ENCODE assay signal across 8 mouse cellular contexts in genomic region chr2:126676122-126676515, GRCm38 (mm10). TPM values are rescaled to one million over a fixed set of nuclear protein-coding genes. Genes with fewer than 3 reads are reported as not detected.
A peak's percentile ranks its signal among the peaks of the same experiment; 100 is the strongest.
DNase-seq lines count a peak whose midpoint lies in the region; ATAC-seq and TF ChIP-seq lines count a peak whose summit lies in the region.

Gene Gabpb1, minus strand, starts transcription at chr2:126676337.

- WGBS in liver, adult 2 months, result 21% methylated on average over 12 of the region's 12 CpGs
- WGBS in forebrain, embryonic 13.5 days, result 25% methylated on average over 12 of the region's 12 CpGs
- 23% methylated on average over 12 of the region's 12 CpGs for WGBS in intestine, embryonic 15.5 days

- H3K27me3 ChIP-seq in liver, adult 2 months (ENCODE audit: control insufficient read depth, insufficient read depth, low read length), result no peaks in the 10 kb centered on the region
- H3K27me3 ChIP-seq in forebrain, embryonic 13.5 days, result no peaks in the 10 kb centered on the region
- no peaks in the 10 kb centered on the region for H3K27me3 ChIP-seq in intestine, embryonic 15.5 days (replicated peaks)

- H3K4me1 ChIP-seq in liver, adult 2 months (ENCODE audit: control insufficient read depth, insufficient read depth, low read length), result peaks cover 15% of the 10 kb centered on the region
- H3K4me1 ChIP-seq in forebrain, embryonic 13.5 days, result peaks cover 45% of the 10 kb centered on the region
- no peaks in the 10 kb centered on the region; the same call in 1 of the 2 replicates for H3K4me1 ChIP-seq in intestine, embryonic 15.5 days (replicated peaks)

- peaks cover 20% of the 10 kb centered on the region; the same call in 1 of the 2 replicates for H3K79me2 ChIP-seq in liver, adult 2 months (ENCODE audit: control insufficient read depth, insufficient read depth, low read length)

- intact Hi-C loops in gastrocnemius, postnatal 14 days (cut with DNase I; ENCODE audit: low total_unique reads), result no loop called here

- no peak for DNase-seq in liver, adult 2 months (ENCODE audit: extremely low read depth, low read depth, low spot score)
- DNase-seq in liver, result no peak
- DNase-seq in adrenal gland, postnatal 36 days, result no peak
- no peak for DNase-seq in cerebellum, adult 11 months
- no peak for DNase-seq in gastrocnemius, postnatal 14 days

- H3K9ac ChIP-seq in liver, adult 2 months (ENCODE audit: low read depth, low read length), result peak within 1 kb of the TSS; percentile 92
- H3K9ac ChIP-seq in forebrain, embryonic 13.5 days, result peak within 1 kb of the TSS; percentile 99
- H3K9ac ChIP-seq in intestine, embryonic 15.5 days, result peak within 1 kb of the TSS; percentile 99

- H3K36me3 ChIP-seq in liver, adult 2 months (ENCODE audit: control insufficient read depth, insufficient read depth, low read length), result peaks cover 2% of the 10 kb centered on the region; the same call in 1 of the 2 replicates
- peaks cover 14% of the 10 kb centered on the region for H3K36me3 ChIP-seq in forebrain, embryonic 13.5 days (ENCODE audit: poor library complexity, severe bottlenecking)
- H3K36me3 ChIP-seq in intestine, embryonic 15.5 days, result 0 out of 2 replicates have a peak, but pooled peaks cover 3% of the 10 kb centered on the region

- peak within 1 kb of the TSS; percentile 99 for H3K27ac ChIP-seq in liver, adult 2 months (replicated peaks; ENCODE audit: insufficient read depth, low read depth, low read length)
- peak within 1 kb of the TSS; percentile 100 for H3K27ac ChIP-seq in forebrain, embryonic 13.5 days
- H3K27ac ChIP-seq in intestine, embryonic 15.5 days, result peak within 1 kb of the TSS; percentile 100

- H3K4me2 ChIP-seq in forebrain, embryonic 13.5 days, result peak within 1 kb of the TSS; percentile 82
- peak within 1 kb of the TSS; percentile 67 for H3K4me2 ChIP-seq in intestine, embryonic 15.5 days (replicated peaks)

- no peak for ATAC-seq in forebrain, embryonic 13.5 days
- ATAC-seq in intestine, embryonic 15.5 days, result no peak
- no peak for ATAC-seq in megakaryocyte-erythroid progenitor cell, adult 5-6 weeks (replicated peaks; ENCODE audit: low FRiP score, low TSS enrichment, poor library complexity, severe bottlenecking)

- TF ChIP-seq POLR2A in liver, adult 2 months (IDR thresholded peaks at IDR 0.05; ENCODE audit: extremely low read depth, insufficient read depth, low read length), result no peak

- peak within 1 kb of the TSS; percentile 90 for H3K4me3 ChIP-seq in liver, adult 2 months (ENCODE audit: insufficient read depth, low read depth, low read length)
- H3K4me3 ChIP-seq in forebrain, embryonic 13.5 days, result peak within 1 kb of the TSS; percentile 96
- peak within 1 kb of the TSS; percentile 98 for H3K4me3 ChIP-seq in intestine, embryonic 15.5 days (replicated peaks)

- peaks cover 4% of the 10 kb centered on the region; the same call in 1 of the 2 replicates for H3K9me3 ChIP-seq in forebrain, embryonic 13.5 days (replicated peaks)
- H3K9me3 ChIP-seq in intestine, embryonic 15.5 days, result no peaks in the 10 kb centered on the region

- TF ChIP-seq CTCF in liver, adult 2 months (IDR thresholded peaks at IDR 0.05; ENCODE audit: low read depth, low read length), result no peak

RNA-seq across cellular contexts. Expression of gene Gabpb1, which starts in this region (rescaled TPM):
- total RNA-seq in liver, adult 2 months (2014; rRNA removed), result 4.8 and 5.5 TPM in 2 replicates
- 4.5 and 5.5 TPM in 2 replicates for polyA plus RNA-seq in liver, adult 2 months (2012; rRNA removed)
- 10 to 100 TPM; 15.3 to 19.5 TPM for total RNA-seq in adrenal gland, postnatal 36 days (2021)
- polyA plus RNA-seq in forebrain, embryonic 13.5 days (2015; fragmentation: Nextera tagmentation; extraction: Ambion mirVana), result 68.6 and 70.3 TPM in 2 replicates
- 36.3 and 39.6 TPM in 2 replicates for polyA plus RNA-seq in intestine, embryonic 15.5 days (2015; fragmentation: Nextera tagmentation; extraction: Ambion mirVana)
- 26.1 and 35.4 TPM in 2 replicates for total RNA-seq in megakaryocyte-erythroid progenitor cell, adult 5-6 weeks (2014; fragmentation: Nextera tagmentation)
- 32.0 and 36.5 TPM in 2 replicates for total RNA-seq in megakaryocyte-erythroid progenitor cell, adult 5-6 weeks (2017)
- 1 to 10 TPM; 7.4 to 8.8 TPM for total RNA-seq in gastrocnemius, postnatal 14 days (2021)
